Comparison of ENCODE assay signal across 26 mouse cellular contexts in genomic region chr8:128002386-128002785, GRCm38 (mm10).
DNase-seq lines count a peak whose midpoint lies in the region; ATAC-seq lines count a peak whose summit lies in the region.
"Had no signal": no experiment of that assay in that cellular context is flagged by ENCODE, and none has a peak within 500 bp of the region (broad histone marks: within the 10 kb centered on the region; RNA-seq: fewer than 3 reads in every experiment).

No protein-coding gene starts in this region.

- peak; percentile 61 for DNase-seq in heart, embryonic 10.5 days (ENCODE audit: low spot score)
- DNase-seq in heart, postnatal 36 days = no peak
- DNase-seq in midbrain, embryonic 11.5 days (ENCODE audit: low spot score, missing footprints) = peak; percentile 82
- DNase-seq in limb, embryonic 10.5 days (ENCODE audit: low spot score) = no peak
- no peak for DNase-seq in layer of hippocampus, adult 11-12 months (ENCODE audit: low spot score)
- DNase-seq: adrenal gland, adult 2 months; adrenal gland, postnatal 14 days; B cell, adult 2 months; cerebellum, adult 11 months; cerebellum, adult 2 months; cerebellum, adult 9-11 months; cerebellum, postnatal 25 days; embryo, embryonic 11 days; gastrocnemius, postnatal 10 days; gastrocnemius, postnatal 36 days; heart, adult 2 months had no signal

- ATAC-seq in midbrain, embryonic 11.5 days (ENCODE audit: low FRiP score) = no peak
- no peak for ATAC-seq in midbrain, embryonic 15.5 days (replicated peaks)
- ATAC-seq: forebrain, embryonic 13.5 days; forebrain, embryonic 16.5 days; hindbrain, embryonic 16.5 days had no signal

- 18% methylated on average over 2 of the region's 2 CpGs for WGBS in heart, embryonic 10.5 days
- WGBS in midbrain, embryonic 11.5 days = 73% methylated on average over 2 of the region's 2 CpGs
- 67% methylated on average over 2 of the region's 2 CpGs for WGBS in midbrain, embryonic 15.5 days
- 37% methylated on average over 2 of the region's 2 CpGs for WGBS in limb, embryonic 10.5 days

- H3K4me1 ChIP-seq in heart, embryonic 10.5 days = peaks cover 22% of the 10 kb centered on the region
- peaks cover 4% of the 10 kb centered on the region for H3K4me1 ChIP-seq in midbrain, embryonic 11.5 days (ENCODE audit: control insufficient read depth, insufficient read depth, low read length)
- H3K4me1 ChIP-seq in midbrain, embryonic 15.5 days = no peaks in the 10 kb centered on the region
- peaks cover 32% of the 10 kb centered on the region for H3K4me1 ChIP-seq in limb, embryonic 10.5 days

- no peaks in the 10 kb centered on the region for H3K9me3 ChIP-seq in heart, embryonic 10.5 days
- no peaks in the 10 kb centered on the region for H3K9me3 ChIP-seq in midbrain, embryonic 11.5 days (ENCODE audit: control insufficient read depth, low read length)
- H3K9me3 ChIP-seq in midbrain, embryonic 15.5 days = no peaks in the 10 kb centered on the region
- no peaks in the 10 kb centered on the region for H3K9me3 ChIP-seq in limb, embryonic 10.5 days (replicated peaks)
- H3K9me3 ChIP-seq: forebrain, embryonic 10.5 days; forebrain, embryonic 13.5 days; hindbrain, embryonic 10.5 days; hindbrain, embryonic 13.5 days had no signal

- H3K9ac ChIP-seq in midbrain, embryonic 11.5 days (ENCODE audit: low read length) = no peak overlapping the region
- no peak overlapping the region for H3K9ac ChIP-seq in midbrain, embryonic 15.5 days
- H3K9ac ChIP-seq: forebrain, embryonic 13.5 days; hindbrain, embryonic 13.5 days had no signal

- H3K4me2 ChIP-seq in midbrain, embryonic 11.5 days = no peak overlapping the region
- no peak overlapping the region for H3K4me2 ChIP-seq in midbrain, embryonic 15.5 days
- H3K4me2 ChIP-seq: forebrain, embryonic 13.5 days; heart, embryonic 11.5 days; hindbrain, embryonic 13.5 days had no signal

- H3K27me3 ChIP-seq in heart, embryonic 10.5 days (ENCODE audit: insufficient read depth, poor library complexity, severe bottlenecking) = no peaks in the 10 kb centered on the region
- no peaks in the 10 kb centered on the region for H3K27me3 ChIP-seq in midbrain, embryonic 11.5 days (ENCODE audit: control insufficient read depth, insufficient read depth, low read length)
- no peaks in the 10 kb centered on the region for H3K27me3 ChIP-seq in midbrain, embryonic 15.5 days (replicated peaks)
- no peaks in the 10 kb centered on the region for H3K27me3 ChIP-seq in limb, embryonic 10.5 days (ENCODE audit: low read depth, poor library complexity, severe bottlenecking)
- H3K27me3 ChIP-seq: CH12.LX; forebrain, embryonic 13.5 days; hindbrain, embryonic 13.5 days had no signal

- no peaks in the 10 kb centered on the region for H3K36me3 ChIP-seq in heart, embryonic 10.5 days
- H3K36me3 ChIP-seq in midbrain, embryonic 11.5 days (ENCODE audit: control insufficient read depth, insufficient read depth, low read length) = no peaks in the 10 kb centered on the region
- H3K36me3 ChIP-seq in midbrain, embryonic 15.5 days (replicated peaks) = no peaks in the 10 kb centered on the region
- no peaks in the 10 kb centered on the region for H3K36me3 ChIP-seq in limb, embryonic 10.5 days
- H3K36me3 ChIP-seq: forebrain, embryonic 10.5 days; G1E; hindbrain, embryonic 10.5 days; hindbrain, embryonic 13.5 days had no signal

- intact Hi-C loops in heart, postnatal 36 days (cut with DNase I) = no loop called here

- no peak overlapping the region for H3K27ac ChIP-seq in heart, embryonic 10.5 days
- no peak overlapping the region for H3K27ac ChIP-seq in midbrain, embryonic 11.5 days (ENCODE audit: low read depth, low read length)
- H3K27ac ChIP-seq in midbrain, embryonic 15.5 days = no peak overlapping the region
- H3K27ac ChIP-seq in limb, embryonic 10.5 days = 0 out of 2 replicates have a peak overlapping the region, but pooled peaks have one; percentile 9
- H3K27ac ChIP-seq: forebrain, embryonic 10.5 days; forebrain, embryonic 13.5 days; heart, adult 2 months; hindbrain, embryonic 10.5 days; hindbrain, embryonic 13.5 days had no signal

- H3K4me3 ChIP-seq in heart, embryonic 10.5 days = no peak overlapping the region
- no peak overlapping the region for H3K4me3 ChIP-seq in midbrain, embryonic 11.5 days (ENCODE audit: low read depth, low read length)
- no peak overlapping the region for H3K4me3 ChIP-seq in midbrain, embryonic 15.5 days
- H3K4me3 ChIP-seq in limb, embryonic 10.5 days = no peak overlapping the region
- H3K4me3 ChIP-seq: forebrain, embryonic 10.5 days; forebrain, embryonic 13.5 days; heart, adult 2 months; hindbrain, embryonic 10.5 days; hindbrain, embryonic 13.5 days had no signal

Comparison
In these comparisons a context has a peak if more than half of its experiments do, and no peak if none do; other contexts are left out.
1. DNase-seq: peak in heart, embryonic 10.5 days (single experiment) and midbrain, embryonic 11.5 days (single experiment); none in heart, postnatal 36 days (0 of 2), limb, embryonic 10.5 days (single experiment) and layer of hippocampus, adult 11-12 months (single experiment).